In genomic region chr5:113883384-113883771, GRCm38 (mm10) we compare ENCODE assay signal across 10 mouse cellular contexts. TPM values are rescaled to one million over a fixed set of nuclear protein-coding genes. Genes with fewer than 3 reads are reported as not detected.
DNase-seq lines count a peak whose midpoint lies in the region; ATAC-seq and TF ChIP-seq lines count a peak whose summit lies in the region.
"Had no signal": no experiment of that assay in that cellular context is flagged by ENCODE, and none has a peak within 500 bp of the region (broad histone marks: within the 10 kb centered on the region; RNA-seq: fewer than 3 reads in every experiment).

No protein-coding gene starts in this region.

- H3K9me3 ChIP-seq in heart, embryonic 15.5 days (replicated peaks) = no peaks in the 10 kb centered on the region
- H3K9me3 ChIP-seq in embryonic facial prominence, embryonic 13.5 days = no peaks in the 10 kb centered on the region
- H3K9me3 ChIP-seq in intestine, embryonic 16.5 days (ENCODE audit: control insufficient read depth, low read length) = no peaks in the 10 kb centered on the region
- no peaks in the 10 kb centered on the region for H3K9me3 ChIP-seq in midbrain, postnatal 0 days (ENCODE audit: low read length)

- no peaks in the 10 kb centered on the region for H3K27me3 ChIP-seq in heart, embryonic 15.5 days
- H3K27me3 ChIP-seq in embryonic facial prominence, embryonic 13.5 days = no peaks in the 10 kb centered on the region
- no peaks in the 10 kb centered on the region for H3K27me3 ChIP-seq in intestine, embryonic 16.5 days (replicated peaks; ENCODE audit: control insufficient read depth, insufficient read depth, low read length)
- H3K27me3 ChIP-seq in midbrain, postnatal 0 days (ENCODE audit: insufficient read depth, low read length) = no peaks in the 10 kb centered on the region
- H3K27me3 ChIP-seq: CH12.LX had no signal

- H3K9ac ChIP-seq in heart, embryonic 15.5 days = no peak overlapping the region
- no peak overlapping the region for H3K9ac ChIP-seq in embryonic facial prominence, embryonic 13.5 days
- no peak overlapping the region for H3K9ac ChIP-seq in intestine, embryonic 16.5 days (ENCODE audit: low read depth, low read length)
- no peak overlapping the region for H3K9ac ChIP-seq in midbrain, postnatal 0 days (replicated peaks; ENCODE audit: low read length, poor library complexity, severe bottlenecking)

- H3K4me2 ChIP-seq in heart, embryonic 15.5 days = no peak overlapping the region
- no peak overlapping the region for H3K4me2 ChIP-seq in embryonic facial prominence, embryonic 13.5 days
- H3K4me2 ChIP-seq in intestine, embryonic 16.5 days (ENCODE audit: low read depth, low read length) = no peak overlapping the region
- no peak overlapping the region for H3K4me2 ChIP-seq in midbrain, postnatal 0 days (ENCODE audit: low read depth, low read length, poor library complexity, severe bottlenecking)

- ATAC-seq in heart, embryonic 15.5 days (replicated peaks; ENCODE audit: insufficient number of reproducible peaks, insufficient read depth, low FRiP score, low read depth) = no peak
- ATAC-seq in embryonic facial prominence, embryonic 13.5 days (ENCODE audit: insufficient number of reproducible peaks, insufficient read depth, low FRiP score, low TSS enrichment, low read depth) = no peak
- ATAC-seq in intestine, embryonic 16.5 days = no peak
- no peak for ATAC-seq in midbrain, postnatal 0 days (ENCODE audit: low FRiP score)

- H3K4me3 ChIP-seq in heart, embryonic 15.5 days = no peak overlapping the region
- H3K4me3 ChIP-seq in embryonic facial prominence, embryonic 13.5 days = no peak overlapping the region
- no peak overlapping the region for H3K4me3 ChIP-seq in intestine, embryonic 16.5 days (ENCODE audit: low read length)
- H3K4me3 ChIP-seq in midbrain, postnatal 0 days (ENCODE audit: low read depth, low read length) = no peak overlapping the region

- 31% methylated on average over 3 of the region's 3 CpGs for WGBS in heart, embryonic 15.5 days
- WGBS in embryonic facial prominence, embryonic 13.5 days = 55% methylated on average over 3 of the region's 3 CpGs
- WGBS in intestine, embryonic 16.5 days = 35% methylated on average over 3 of the region's 3 CpGs
- 35% methylated on average over 3 of the region's 3 CpGs for WGBS in midbrain, postnatal 0 days

- peak overlapping the region; percentile 71 for H3K27ac ChIP-seq in heart, embryonic 15.5 days
- H3K27ac ChIP-seq in embryonic facial prominence, embryonic 13.5 days = peak overlapping the region; percentile 13; the same call in 1 of the 2 replicates
- peak overlapping the region; percentile 43 for H3K27ac ChIP-seq in intestine, embryonic 16.5 days (ENCODE audit: low read length)
- H3K27ac ChIP-seq in midbrain, postnatal 0 days (ENCODE audit: low read depth, low read length) = peak overlapping the region; percentile 51

- peaks cover 24% of the 10 kb centered on the region for H3K36me3 ChIP-seq in heart, embryonic 15.5 days
- H3K36me3 ChIP-seq in embryonic facial prominence, embryonic 13.5 days = peaks cover 31% of the 10 kb centered on the region
- peaks cover 7% of the 10 kb centered on the region for H3K36me3 ChIP-seq in intestine, embryonic 16.5 days (ENCODE audit: control insufficient read depth, insufficient read depth, low read length)
- H3K36me3 ChIP-seq in midbrain, postnatal 0 days (ENCODE audit: insufficient read depth, low read length) = peaks cover 15% of the 10 kb centered on the region

- no peak for DNase-seq in heart, adult 11 months
- DNase-seq in midbrain, postnatal 0 days (ENCODE audit: low spot score) = no peak
- no peak for DNase-seq in cerebellum, adult 9-11 months
- no peak for DNase-seq in adrenal gland, postnatal 10 days
- DNase-seq in adrenal gland, postnatal 14 days = no peak
- DNase-seq: adrenal gland, postnatal 25 days had no signal

- TF ChIP-seq CTCF in midbrain, postnatal 0 days (IDR thresholded peaks at IDR 0.05) = no peak

- H3K4me1 ChIP-seq in heart, embryonic 15.5 days (replicated peaks) = peaks cover 57% of the 10 kb centered on the region
- peaks cover 27% of the 10 kb centered on the region for H3K4me1 ChIP-seq in embryonic facial prominence, embryonic 13.5 days
- H3K4me1 ChIP-seq in intestine, embryonic 16.5 days (ENCODE audit: control insufficient read depth, insufficient read depth, low read length) = peaks cover 53% of the 10 kb centered on the region
- H3K4me1 ChIP-seq in midbrain, postnatal 0 days (ENCODE audit: insufficient read depth, low read length) = peaks cover 6% of the 10 kb centered on the region; the same call in 1 of the 2 replicates

RNA-seq across cellular contexts. Expression of gene Coro1c, which starts 25.2 kb away (rescaled TPM):
- polyA plus RNA-seq in heart, embryonic 15.5 days (2015; fragmentation: Nextera tagmentation; extraction: Ambion mirVana) = 72.7 and 95.4 TPM in 2 replicates
- 88.6 and 88.9 TPM in 2 replicates for polyA plus RNA-seq in embryonic facial prominence, embryonic 13.5 days (2015; fragmentation: Nextera tagmentation; extraction: Ambion mirVana)
- 175 and 183 TPM in 2 replicates for polyA plus RNA-seq in intestine, embryonic 16.5 days (2015; fragmentation: Nextera tagmentation; extraction: Ambion mirVana)
- 157 and 311 TPM in 2 replicates for total RNA-seq in midbrain, postnatal 0 days (2014; rRNA removed)
- polyA plus RNA-seq in midbrain, postnatal 0 days (2015; fragmentation: Nextera tagmentation; extraction: Ambion mirVana) = 165 and 171 TPM in 2 replicates
- total RNA-seq in adrenal gland, postnatal 10 days (2021) = 10 to 100 TPM; 66.4 to 78.9 TPM
- total RNA-seq in adrenal gland, postnatal 14 days (2021) = 52.9 and 58.0 TPM in 2 replicates

RNA-seq across cellular contexts. Expression of gene Selplg, which starts 50.9 kb away (rescaled TPM):
- 2.7 and 18.4 TPM in 2 replicates for polyA plus RNA-seq in heart, embryonic 15.5 days (2015; fragmentation: Nextera tagmentation; extraction: Ambion mirVana)
- 2.2 and 2.3 TPM in 2 replicates for polyA plus RNA-seq in embryonic facial prominence, embryonic 13.5 days (2015; fragmentation: Nextera tagmentation; extraction: Ambion mirVana)
- polyA plus RNA-seq in intestine, embryonic 16.5 days (2015; fragmentation: Nextera tagmentation; extraction: Ambion mirVana) = 6.8 and 7.5 TPM in 2 replicates
- 0.52 and 3.1 TPM in 2 replicates for total RNA-seq in midbrain, postnatal 0 days (2014; rRNA removed)
- 1.9 and 2.3 TPM in 2 replicates for polyA plus RNA-seq in midbrain, postnatal 0 days (2015; fragmentation: Nextera tagmentation; extraction: Ambion mirVana)
- total RNA-seq in adrenal gland, postnatal 10 days (2021) = 1 to 10 TPM; 6.6 to 6.9 TPM
- 4.1 and 16.3 TPM in 2 replicates for total RNA-seq in adrenal gland, postnatal 14 days (2021)

Comparison
In these comparisons a context has a peak if more than half of its experiments do, and no peak if none do; other contexts are left out.
1. H3K27ac ChIP-seq: peak in every context shown above with its lines; median percentile 71 in heart, embryonic 15.5 days; 51 in midbrain, postnatal 0 days; 43 in intestine, embryonic 16.5 days; 13 in embryonic facial prominence, embryonic 13.5 days.